Mouse (Mus musculus) CH12.LX (cell line): ENCODE results near the gene Znhit1. TPM values are rescaled to one million over a fixed set of nuclear protein-coding genes. Genes with fewer than 3 reads are reported as not detected.

Source experiments
- DNase-seq: peaks from one replicate; pipeline ENCODE4 v3.0.0-alpha.2; 2013; ENCODE audit errors: extremely low read depth
- H3K27ac ChIP-seq: 2 replicates; pipeline ENCODE4 v1.5.1; 2012; ENCODE audit warnings: low read depth, mild to moderate bottlenecking, control low read depth, moderate library complexity; ENCODE audit not compliant: insufficient read depth
- H3K27me3 ChIP-seq: replicated peaks from 2 replicates; pipeline ENCODE3; 2012; ENCODE audit warnings: inconsistent platforms
- H3K36me3 ChIP-seq, 2 experiments: replicated peaks in 1 of 2; 2 replicates each; pipeline versions ENCODE3 to v1.6.1; 2012; ENCODE audit warnings: inconsistent platforms in 1 of 2, low read length in 1 of 2, mild to moderate bottlenecking in 1 of 2, mixed read lengths in 1 of 2, moderate library complexity in 1 of 2; ENCODE audit not compliant: control insufficient read depth in 1 of 2, insufficient read depth in 1 of 2
- H3K4me1 ChIP-seq, 2 experiments: 2 replicates each; pipeline ENCODE4 v1.6.1; 2012; ENCODE audit warnings: inconsistent platforms in 1 of 2, moderate library complexity in 1 of 2; ENCODE audit not compliant: insufficient read depth in 2 of 2, control insufficient read depth in 1 of 2
- H3K4me2 ChIP-seq: 2 replicates; pipeline ENCODE4 v1.6.1; 2012; ENCODE audit warnings: low read depth, mild to moderate bottlenecking, control low read depth; ENCODE audit not compliant: poor library complexity, insufficient read depth, severe bottlenecking
- H3K4me3 ChIP-seq, 3 experiments: fragments of 150-350 bp in 1 of 3; sonication (generic) in 1 of 3; replicated peaks in 1 of 3; 2 replicates each; pipeline versions ENCODE3 to v1.5.1; 2011 to 2012; ENCODE audit warnings: low read depth in 2 of 3, low read length in 2 of 3, mild to moderate bottlenecking in 2 of 3, moderate library complexity in 2 of 3, control low read depth in 1 of 3, improper control_type of control experiment in 1 of 3, inconsistent platforms in 1 of 3, mixed read lengths in 1 of 3; ENCODE audit not compliant: poor library complexity in 1 of 3
- H3K79me2 ChIP-seq: replicated peaks from 2 replicates; pipeline ENCODE4 v1.6.1; 2012; ENCODE audit warnings: mild to moderate bottlenecking, moderate library complexity; ENCODE audit not compliant: control insufficient read depth, poor library complexity, insufficient read depth, severe bottlenecking; ENCODE audit errors: extremely low read depth
- H3K9ac ChIP-seq: 2 replicates; pipeline ENCODE4 v1.6.1; 2012; ENCODE audit warnings: low read depth, mild to moderate bottlenecking, control low read depth, moderate library complexity; ENCODE audit not compliant: insufficient read depth
- H3K9me3 ChIP-seq: replicated peaks from 2 replicates; pipeline ENCODE3; 2012; ENCODE audit warnings: low read length, inconsistent platforms, mixed read lengths
- BHLHE40 ChIP-seq: IDR thresholded peaks from 2 replicates; pipeline ENCODE4 v1.6.1; 2011; ENCODE audit warnings: mild to moderate bottlenecking, low read depth, low read length, improper control_type of control experiment
- CHD1 ChIP-seq: IDR thresholded peaks from 2 replicates; pipeline ENCODE4 v1.6.1; 2012; ENCODE audit warnings: low read depth, low read length, improper control_type of control experiment, inconsistent platforms
- CHD2 ChIP-seq: IDR thresholded peaks from 2 replicates; pipeline ENCODE4 v1.6.1; 2011; ENCODE audit warnings: low read length, improper control_type of control experiment
- CTCF ChIP-seq, 2 experiments: IDR thresholded peaks in 1 of 2; conservative IDR thresholded peaks in 1 of 2; 2 replicates each; pipeline ENCODE4 v1.5.1; 2011 to 2012; ENCODE audit warnings: low read depth in 2 of 2, low read length in 2 of 2, improper control_type of control experiment in 1 of 2, inconsistent platforms in 1 of 2, mild to moderate bottlenecking in 1 of 2, moderate library complexity in 1 of 2
- E2F4 ChIP-seq: IDR thresholded peaks from 2 replicates; pipeline ENCODE4 v1.6.1; 2011; ENCODE audit warnings: low read depth, low read length, improper control_type of control experiment; ENCODE audit not compliant: insufficient replicate concordance
- ELF1 ChIP-seq: IDR thresholded peaks from 2 replicates; pipeline ENCODE4 v1.6.1; 2014; ENCODE audit warnings: low read depth, mild to moderate bottlenecking, inconsistent platforms, low read length, improper control_type of control experiment
- EP300 ChIP-seq: IDR thresholded peaks from 2 replicates; pipeline ENCODE4 v1.6.1; 2011; ENCODE audit warnings: low read length, improper control_type of control experiment
- ETS1 ChIP-seq: conservative IDR thresholded peaks from 2 replicates; pipeline ENCODE4 v1.6.1; 2012; ENCODE audit warnings: low read depth, mild to moderate bottlenecking, inconsistent platforms, low read length, improper control_type of control experiment, moderate library complexity
- GABPA ChIP-seq: IDR thresholded peaks from 2 replicates; pipeline ENCODE4 v1.6.1; 2012; ENCODE audit warnings: low read depth, low read length, improper control_type of control experiment, inconsistent platforms; ENCODE audit not compliant: insufficient replicate concordance
- HCFC1 ChIP-seq: IDR thresholded peaks from 2 replicates; pipeline ENCODE4 v1.6.1; 2012; ENCODE audit warnings: low read depth, mild to moderate bottlenecking, inconsistent platforms, low read length, improper control_type of control experiment
- IRF4 ChIP-seq: IDR thresholded peaks from 2 replicates; pipeline ENCODE4 v1.6.1; 2014; ENCODE audit warnings: low read depth, mild to moderate bottlenecking, inconsistent platforms, low read length, improper control_type of control experiment
- JUN ChIP-seq: IDR thresholded peaks from 2 replicates; pipeline ENCODE4 v1.6.1; 2011; ENCODE audit warnings: low read depth, mild to moderate bottlenecking, low read length, improper control_type of control experiment, moderate library complexity; ENCODE audit not compliant: insufficient read depth
- JUND ChIP-seq: conservative IDR thresholded peaks from 2 replicates; pipeline ENCODE4 v1.6.1; 2011; ENCODE audit warnings: low read depth, low read length, improper control_type of control experiment
- KAT2A ChIP-seq: IDR thresholded peaks from 2 replicates; pipeline ENCODE4 v1.6.1; 2012; ENCODE audit warnings: low read length, improper control_type of control experiment, inconsistent platforms; ENCODE audit not compliant: insufficient replicate concordance
- MAFK ChIP-seq: IDR thresholded peaks from 2 replicates; pipeline ENCODE4 v1.6.1; 2011; ENCODE audit warnings: low read length, improper control_type of control experiment; ENCODE audit not compliant: insufficient replicate concordance
- MAX ChIP-seq: IDR thresholded peaks from 2 replicates; pipeline ENCODE4 v1.6.1; 2011; ENCODE audit warnings: low read length, improper control_type of control experiment
- MAZ ChIP-seq: IDR thresholded peaks from 2 replicates; pipeline ENCODE4 v1.6.1; 2012; ENCODE audit warnings: low read depth, mild to moderate bottlenecking, inconsistent platforms, low read length, improper control_type of control experiment, moderate library complexity
- MEF2A ChIP-seq: IDR thresholded peaks from 2 replicates; pipeline ENCODE4 v1.6.1; 2014; ENCODE audit warnings: low read depth, mild to moderate bottlenecking, inconsistent platforms, low read length, improper control_type of control experiment, borderline replicate concordance
- MXI1 ChIP-seq: IDR thresholded peaks from 2 replicates; pipeline ENCODE4 v1.6.1; 2011; ENCODE audit warnings: mild to moderate bottlenecking, low read depth, low read length, improper control_type of control experiment
- MYC ChIP-seq: IDR thresholded peaks from 2 replicates; pipeline ENCODE4 v1.6.1; 2011; ENCODE audit warnings: low read depth, mild to moderate bottlenecking, improper control_type of control experiment, low read length
- NELFE ChIP-seq: IDR thresholded peaks from 2 replicates; pipeline ENCODE4 v1.6.1; 2011; ENCODE audit warnings: low read depth, low read length, improper control_type of control experiment
- NRF1 ChIP-seq: IDR thresholded peaks from 2 replicates; pipeline ENCODE4 v1.6.1; 2014; ENCODE audit warnings: low read depth, mild to moderate bottlenecking, inconsistent platforms, low read length, improper control_type of control experiment, moderate library complexity
- PAX5 ChIP-seq: IDR thresholded peaks from 2 replicates; pipeline ENCODE4 v1.6.1; 2012; ENCODE audit warnings: low read length, inconsistent platforms, mixed read lengths
- POLR2A ChIP-seq: IDR thresholded peaks from 2 replicates; pipeline ENCODE4 v1.6.1; 2011; ENCODE audit warnings: low read depth, mild to moderate bottlenecking, improper control_type of control experiment, low read length
- POLR2AphosphoS2 ChIP-seq: IDR thresholded peaks from 2 replicates; pipeline ENCODE4 v1.6.1; 2011; ENCODE audit warnings: low read depth, low read length, improper control_type of control experiment
- RAD21 ChIP-seq: IDR thresholded peaks from 2 replicates; pipeline ENCODE4 v1.6.1; 2011; ENCODE audit warnings: low read depth, mild to moderate bottlenecking, low read length, improper control_type of control experiment, moderate library complexity
- RCOR1 ChIP-seq: conservative IDR thresholded peaks from 2 replicates; pipeline ENCODE4 v1.6.1; 2012; ENCODE audit warnings: low read depth, mild to moderate bottlenecking, inconsistent platforms, low read length, improper control_type of control experiment
- SIN3A ChIP-seq: IDR thresholded peaks from 2 replicates; pipeline ENCODE4 v1.6.1; 2012; ENCODE audit warnings: low read length, improper control_type of control experiment, inconsistent platforms
- SMC3 ChIP-seq: IDR thresholded peaks from 2 replicates; pipeline ENCODE4 v1.6.1; 2011; ENCODE audit warnings: low read depth, low read length, improper control_type of control experiment
- TBP ChIP-seq: conservative IDR thresholded peaks from 2 replicates; pipeline ENCODE4 v1.6.1; 2011; ENCODE audit warnings: low read depth, low read length, improper control_type of control experiment
- TCF12 ChIP-seq: IDR thresholded peaks from 2 replicates; pipeline ENCODE4 v1.6.1; 2014; ENCODE audit warnings: low read depth, mild to moderate bottlenecking, inconsistent platforms, low read length, improper control_type of control experiment
- UBTF ChIP-seq: IDR thresholded peaks from 2 replicates; pipeline ENCODE4 v1.6.1; 2012; ENCODE audit warnings: low read depth, mild to moderate bottlenecking, inconsistent platforms, low read length, improper control_type of control experiment, moderate library complexity
- USF1 ChIP-seq: IDR thresholded peaks from 2 replicates; pipeline ENCODE4 v1.6.1; 2014; ENCODE audit warnings: low read depth, mild to moderate bottlenecking, inconsistent platforms, low read length, improper control_type of control experiment
- USF2 ChIP-seq: conservative IDR thresholded peaks from 2 replicates; pipeline ENCODE4 v1.6.1; 2011; ENCODE audit warnings: low read depth, low read length, improper control_type of control experiment
- ZC3H11A ChIP-seq: IDR thresholded peaks from 2 replicates; pipeline ENCODE4 v1.6.1; 2012; ENCODE audit warnings: low read depth, mild to moderate bottlenecking, inconsistent platforms, low read length, improper control_type of control experiment
- ZKSCAN1 ChIP-seq: IDR thresholded peaks from 2 replicates; pipeline ENCODE4 v1.6.1; 2012; ENCODE audit warnings: low read depth, inconsistent platforms, low read length, improper control_type of control experiment, borderline replicate concordance
- ZMIZ1 ChIP-seq: IDR thresholded peaks from 2 replicates; pipeline ENCODE4 v1.6.1; 2012; ENCODE audit warnings: low read depth, mild to moderate bottlenecking, inconsistent platforms, low read length, improper control_type of control experiment
- ZNF384 ChIP-seq: IDR thresholded peaks from 2 replicates; pipeline ENCODE4 v1.6.1; 2012; ENCODE audit warnings: low read depth, low read length, improper control_type of control experiment, inconsistent platforms
- dilution Hi-C: fragments of 300-500 bp; cut with MboI; formaldehyde crosslinking; loops from 2 replicates; pipeline ENCODE4 v1.14.3; 2020; ENCODE audit warnings: low sequenced_read_pairs; ENCODE audit not compliant: extremely low pct_unique_long_range_greater_than_20kb, extremely low pct_ligation_motif_present
- in situ Hi-C: fragments of 300-500 bp; cut with MboI; formaldehyde crosslinking; loops from 3 replicates; pipeline ENCODE4 v1.14.3; 2019; ENCODE audit warnings: low sequenced_read_pairs, low pct_ligation_motif_present, low pct_unique_long_range_greater_than_20kb, mixed read lengths
- polyA plus RNA-seq: library from polyadenylated mRNA; unstranded; fragments of >175 nt; gene quantifications from 2 replicates; pipeline ENCODE4 v1.2.1, GENCODE M21; 2012; ENCODE audit warnings: low read depth; ENCODE audit not compliant: insufficient read length
- total RNA-seq, 2 experiments: library from RNA; depleted of rRNA; stranded (reverse); fragments of 300-350 nt in 1 of 2; fragments of >200 nt in 1 of 2; gene quantifications; 2 replicates each; pipeline ENCODE4 v1.2.3; 2012 to 2014

Gene Znhit1
- total and polyA plus RNA-seq, 3 experiments = 39.6 to 99.2 (median 60.1) TPM

DNA sequence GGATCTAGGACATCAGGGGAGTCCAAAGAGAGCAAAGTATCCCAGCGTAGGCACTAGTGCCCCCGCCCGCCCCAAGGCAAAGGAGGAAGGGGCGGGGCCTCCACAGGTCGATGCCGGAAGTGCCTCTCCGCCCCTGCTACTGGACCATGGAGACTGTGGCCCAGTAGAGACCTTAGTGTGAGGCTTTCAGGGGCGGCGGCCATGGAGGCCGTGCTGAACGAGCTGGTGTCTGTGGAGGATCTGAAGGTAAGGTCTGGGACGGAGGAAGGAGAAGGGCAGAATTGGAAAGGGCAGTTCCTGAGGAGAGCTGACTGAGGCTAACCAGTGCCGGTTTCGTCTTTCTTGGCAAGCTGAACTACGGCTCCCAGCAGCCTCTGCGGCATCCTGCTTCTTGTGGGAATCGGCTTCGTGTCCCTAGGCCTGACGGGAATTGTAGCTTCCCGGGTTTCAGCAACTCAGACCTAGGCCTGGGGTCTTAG is 25.8 kb downstream of the Znhit1 start:
- TF ChIP-seq USF2 = no peak
- no peak for TF ChIP-seq USF1
- no peak for TF ChIP-seq E2F4
- no peak for TF ChIP-seq ZC3H11A
- TF ChIP-seq RCOR1 = no peak
- peak; percentile 82 for TF ChIP-seq MAZ
- 0 out of 2 replicates have a peak, but pooled peaks have one; percentile 20 for TF ChIP-seq MYC
- no peak for TF ChIP-seq JUN
- TF ChIP-seq CTCF (conservative IDR thresholded peaks at IDR 0.05 in 1 of 2, IDR thresholded peaks at IDR 0.05 in 1 of 2; ENCODE audit: low read depth in 2 of 2, low read length in 2 of 2) = no peak
- TF ChIP-seq MAX = no peak
- TF ChIP-seq HCFC1 = peak; percentile 95
- peak; percentile 76 for TF ChIP-seq POLR2A
- no peak; the same call in 1 of the 2 replicates for TF ChIP-seq MXI1
- TF ChIP-seq IRF4 = no peak; the same call in 1 of the 2 replicates
- 0 out of 2 replicates have a peak, but pooled peaks have one; percentile 7 for TF ChIP-seq ETS1
- TF ChIP-seq RAD21 = no peak
- TF ChIP-seq TBP = no peak; the same call in 1 of the 2 replicates
- TF ChIP-seq NELFE = peak; percentile 69; the same call in 1 of the 2 replicates
- peak; percentile 84; the same call in 1 of the 2 replicates for TF ChIP-seq POLR2AphosphoS2
- TF ChIP-seq KAT2A = peak; percentile 94; the same call in 1 of the 2 replicates
- no peak for TF ChIP-seq BHLHE40
- TF ChIP-seq EP300 = no peak
- TF ChIP-seq CHD1 = no peak; the same call in 1 of the 2 replicates
- peak; percentile 90 for TF ChIP-seq ELF1
- TF ChIP-seq ZKSCAN1 = no peak
- TF ChIP-seq NRF1 = peak; percentile 31; the same call in 1 of the 2 replicates
- no peak for TF ChIP-seq SMC3
- TF ChIP-seq JUND = no peak
- TF ChIP-seq UBTF = no peak
- peak; percentile 69 for TF ChIP-seq TCF12
- TF ChIP-seq ZMIZ1 = no peak
- TF ChIP-seq CHD2 = no peak
- peak; percentile 81; the same call in 1 of the 2 replicates for TF ChIP-seq SIN3A
- TF ChIP-seq MAFK = no peak
- no peak for TF ChIP-seq ZNF384
- peak; percentile 34; the same call in 1 of the 2 replicates for TF ChIP-seq GABPA
- TF ChIP-seq MEF2A = peak; percentile 37; the same call in 1 of the 2 replicates
- no peak for TF ChIP-seq PAX5
- Histone ChIP-seq H3K4me1 (peaks cover 8 to 29% of the 10 kb centered on the region in 2 experiments; a peak in 3 of 4 replicates), H3K27ac (peak overlapping the region; percentile 85), H3K9ac (peak overlapping the region; percentile 90), H3K9me3 (no peaks in the 10 kb centered on the region), H3K36me3 (peaks cover 35 to 42% of the 10 kb centered on the region in 2 experiments), H3K27me3 (no peaks in the 10 kb centered on the region), H3K4me3 (peak overlapping the region; percentile 66 to 100 (median 87)), H3K79me2 (no peaks in the 10 kb centered on the region), H3K4me2 (peak overlapping the region; percentile 60)
- dilution Hi-C loops = no loop called here
- in situ Hi-C loops = loop anchor here (5.0 kb wide), 1 partner anchor 35 kb away; no protein-coding TSS in a partner anchor
- peak; percentile 85 for DNase-seq
